Mouse (Mus musculus) erythroblast, adult 5-6 weeks (primary cell): ENCODE measurements around the gene Olfr640. TPM values are rescaled to one million over a fixed set of nuclear protein-coding genes. Genes with fewer than 3 reads are reported as not detected.

ENCODE experiments used
- ATAC-seq: replicated peaks from 2 replicates; pipeline ENCODE4 v1.8.0; 2016; ENCODE audit warnings: moderate number of reproducible peaks, mild to moderate bottlenecking, moderate TSS enrichment, inconsistent platforms; ENCODE audit not compliant: poor library complexity, low FRiP score, severe bottlenecking
- total RNA-seq, 2 experiments: library from RNA; stranded (forward) in 1 of 2; stranded (reverse) in 1 of 2; fragments of 150-400 nt in 1 of 2; fragments of 200-764, 138-1000 nt in 1 of 2; gene quantifications; 2 replicates each; pipeline versions ENCODE4 v1.2.3 to v1.2.4; 2015 to 2017; ENCODE audit warnings: low replicate concordance in 2 of 2

Gene Olfr640
- total RNA-seq (2015; ENCODE audit: low replicate concordance) = not detected in 2 replicates
- total RNA-seq (2017; ENCODE audit: low replicate concordance) = not detected in 2 replicates

- ATAC-seq = no peak
Measured at GRCm38 (mm10) chr7:104025473-104025872, at the start of gene Olfr640. TSS of gene Olfr640 (minus strand) at chr7:104025573.

- no peak for ATAC-seq
Measured at GRCm38 (mm10) chr7:104071769-104072168, 46.4 kb upstream of the Olfr640 start, which contains the start of gene Olfr644. TSS of gene Olfr644 (minus strand) at chr7:104071869.

GRCm38 (mm10) chr7:104061345-104061744 is 36.0 kb upstream of the Olfr640 start, which contains the start of gene 4930516K23Rik:
TSS of gene 4930516K23Rik (minus strand) at chr7:104061445.
- no peak for ATAC-seq

GRCm38 (mm10) chr7:104059215-104059614 is 33.8 kb upstream of the Olfr640 start:
- ATAC-seq = no peak

DNA sequence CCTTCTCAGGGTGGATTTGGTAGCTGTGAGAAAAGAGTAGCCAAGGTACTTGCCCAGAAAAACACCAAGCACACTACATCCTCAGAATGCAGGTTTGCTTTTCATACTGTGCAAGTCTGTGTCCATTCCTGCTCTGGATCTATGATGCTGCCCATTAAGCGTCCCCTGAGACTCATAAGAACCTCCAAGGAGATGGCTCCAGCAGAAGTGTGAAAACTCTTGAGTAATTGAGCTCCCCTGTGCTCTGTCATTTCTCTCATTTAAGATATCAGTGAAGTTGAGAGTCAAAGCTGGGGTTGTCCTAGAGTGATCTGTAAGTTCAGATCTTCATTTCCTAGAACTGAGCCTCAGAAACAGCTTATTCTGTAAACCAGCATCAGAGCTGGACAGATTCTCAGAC is 27.2 kb upstream of the Olfr640 start, which contains the start of gene Olfr642:
Olfr642 (minus strand) TSS at position 101 of the 400 bp plus-strand sequence.
- ATAC-seq = no peak

DNA sequence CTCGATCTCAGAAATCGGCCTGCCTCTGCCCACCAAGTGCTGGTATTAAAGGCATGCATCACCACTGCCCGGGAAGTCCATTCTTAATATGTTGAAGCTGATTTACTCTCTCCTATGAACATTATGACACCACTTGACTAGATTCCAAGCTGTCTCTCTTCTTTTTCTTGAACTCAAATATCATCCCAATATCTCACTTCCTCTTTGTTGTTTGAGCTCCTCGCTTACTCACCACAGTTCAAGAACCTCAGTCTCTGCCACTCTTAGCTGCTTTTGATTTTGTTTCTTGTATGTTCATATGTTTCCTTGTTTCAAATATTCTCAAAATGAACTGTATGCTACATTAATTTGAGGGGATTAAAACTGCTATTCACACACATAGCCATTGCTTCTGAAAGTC is 25.4 kb upstream of the Olfr640 start:
- ATAC-seq = no peak

DNA sequence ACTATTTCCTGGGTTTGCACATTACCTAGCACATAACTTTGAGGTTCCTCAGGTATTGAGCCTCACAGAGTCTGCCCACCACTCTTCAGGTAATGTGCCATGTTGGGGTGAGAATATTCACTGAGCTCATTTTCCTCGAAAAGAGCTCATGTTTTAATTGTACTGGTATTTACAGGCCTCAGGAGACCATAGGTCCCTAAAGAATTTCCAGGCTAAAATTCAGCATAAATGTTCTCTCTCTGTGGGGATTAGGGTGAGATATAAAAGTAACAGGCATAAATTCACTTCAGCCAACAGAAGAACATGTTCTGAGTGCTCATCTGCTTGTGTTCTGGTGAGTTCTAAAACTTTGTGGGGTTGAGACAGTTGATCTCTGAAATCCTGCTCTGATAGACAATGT is 9.8 kb upstream of the Olfr640 start, which contains the start of gene Olfr641:
Olfr641 (plus strand) TSS at position 301 of the 400 bp plus-strand sequence.
- ATAC-seq = no peak

DNA sequence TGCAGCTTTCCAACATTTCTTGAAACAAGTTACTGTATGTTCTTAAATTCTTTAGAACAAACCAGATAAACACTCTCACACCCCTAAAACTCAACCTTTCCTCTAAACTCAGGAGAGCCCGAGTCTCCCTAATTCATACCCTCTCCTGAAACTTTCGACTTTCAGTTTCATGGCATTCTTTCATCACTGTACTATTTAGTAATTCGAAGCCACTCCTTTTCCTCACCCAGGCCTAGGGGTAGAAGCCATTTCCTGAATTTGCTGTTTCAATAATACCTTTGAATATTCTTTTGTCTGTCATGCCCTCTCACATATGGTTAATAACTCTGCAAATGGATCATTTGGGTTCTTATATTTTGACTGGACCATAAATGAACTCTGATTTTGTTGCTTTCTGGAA is 1.6 kb upstream of the Olfr640 start:
- ATAC-seq = no peak

DNA sequence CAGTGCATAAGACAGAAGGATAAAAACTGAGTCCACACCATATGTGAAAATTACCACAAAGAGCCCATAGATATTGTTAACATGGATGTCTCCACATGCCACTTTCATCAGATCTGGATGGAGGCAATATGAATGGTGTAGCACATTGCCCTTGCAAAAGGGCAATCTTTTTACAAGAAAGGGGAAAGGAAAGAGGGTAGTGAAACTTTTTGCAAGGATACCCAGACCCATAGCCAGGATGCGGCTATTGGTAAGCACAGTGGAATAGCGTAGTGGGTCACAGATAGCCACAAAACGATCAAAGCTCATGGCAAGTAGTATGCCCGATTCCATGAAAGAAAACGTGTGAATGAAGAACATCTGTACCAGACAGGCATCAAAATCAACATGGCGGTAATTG is 3.7 kb downstream of the Olfr640 start:
- ATAC-seq = no peak

- ATAC-seq = no peak
Measured at GRCm38 (mm10) chr7:104018953-104019352, 6.4 kb downstream of the Olfr640 start.

- ATAC-seq = no peak
Measured at GRCm38 (mm10) chr7:104017203-104017602, 8.2 kb downstream of the Olfr640 start, which contains the start of gene Olfr639. TSS of gene Olfr639 (minus strand) at chr7:104017303.

DNA sequence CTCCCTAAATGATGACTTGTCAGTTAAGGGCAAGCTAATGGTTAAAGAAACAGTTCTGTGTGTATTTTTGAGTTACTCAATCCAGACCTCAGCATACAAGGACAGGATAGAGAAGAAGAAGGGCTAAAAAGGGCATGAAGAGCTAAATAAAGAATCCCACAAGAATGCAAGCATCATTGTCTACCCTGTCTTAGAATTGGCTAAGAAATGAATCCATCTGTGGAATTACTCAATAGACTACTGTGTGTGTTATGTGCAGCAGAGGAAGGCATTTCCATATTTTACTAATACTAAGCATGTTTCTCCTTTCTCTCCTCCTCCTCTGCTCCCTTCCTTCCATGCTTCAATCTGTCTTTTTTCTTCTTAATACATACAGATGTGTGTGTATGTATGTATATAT is 26.2 kb downstream of the Olfr640 start:
- no peak for ATAC-seq

DNA sequence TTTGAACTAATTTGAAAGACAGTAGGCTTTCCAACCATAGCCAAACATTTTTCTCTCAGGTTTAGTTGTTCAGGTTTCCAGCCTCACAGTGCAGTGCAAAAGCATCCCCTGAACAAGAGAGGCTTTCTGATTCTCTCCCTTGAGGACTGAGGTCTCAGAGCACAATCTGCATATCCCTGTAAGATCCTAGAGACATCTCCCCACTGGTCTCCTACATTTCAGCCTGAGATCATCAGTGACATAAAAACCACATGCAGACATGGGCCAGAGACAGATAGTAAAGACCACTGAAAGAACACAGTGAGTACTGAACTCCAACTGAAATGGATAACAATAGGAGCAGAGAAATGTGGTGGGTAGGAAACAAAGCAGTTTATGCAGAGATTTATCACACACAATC is 26.9 kb downstream of the Olfr640 start, which contains the start of gene Olfr638:
Olfr638 (plus strand) TSS at position 301 of the 400 bp plus-strand sequence.
- ATAC-seq = no peak

- no peak for ATAC-seq
Measured at GRCm38 (mm10) chr7:103971782-103972181, 53.6 kb downstream of the Olfr640 start.

GRCm38 (mm10) chr7:103970852-103971251 is 54.5 kb downstream of the Olfr640 start, which contains the start of gene Olfr635:
TSS of gene Olfr635 (plus strand) at chr7:103971152.
- ATAC-seq = no peak

Other genes starting within 250 kb of the Olfr640 start
Only the 30 nearest of the 31 such genes appear.
- gene Olfr67, start 233.8 kb downstream of the Olfr640 start, total RNA-seq (2015; ENCODE audit: low replicate concordance) = 5.0 and 10.2 TPM in 2 replicates
- gene Olfr67, start 233.8 kb downstream of the Olfr640 start, total RNA-seq (2017; ENCODE audit: low replicate concordance) = 2.8 and 4.2 TPM in 2 replicates
- gene Hbb-bt, start 211.6 kb downstream of the Olfr640 start, total RNA-seq (2015; ENCODE audit: low replicate concordance) = 39,556 and 40,045 TPM in 2 replicates
- 14,681 and 15,230 TPM in 2 replicates for gene Hbb-bt, start 211.6 kb downstream of the Olfr640 start, total RNA-seq (2017; ENCODE audit: low replicate concordance)
- 179,259 and 187,171 TPM in 2 replicates for gene Hbb-bs, start 197.5 kb downstream of the Olfr640 start, total RNA-seq (2015; ENCODE audit: low replicate concordance)
- 69,583 and 76,927 TPM in 2 replicates for gene Hbb-bs, start 197.5 kb downstream of the Olfr640 start, total RNA-seq (2017; ENCODE audit: low replicate concordance)
- gene Hbb-bh2, start 185.1 kb downstream of the Olfr640 start, total RNA-seq (2015; ENCODE audit: low replicate concordance) = not detected in 2 replicates
- 1.0 and 4.6 TPM in 2 replicates for gene Hbb-bh2, start 185.1 kb downstream of the Olfr640 start, total RNA-seq (2017; ENCODE audit: low replicate concordance)
- gene Hbb-bh1, start 182.4 kb downstream of the Olfr640 start, total RNA-seq (2015; ENCODE audit: low replicate concordance) = not detected in 2 replicates
- not detected in 2 replicates for gene Hbb-bh1, start 182.4 kb downstream of the Olfr640 start, total RNA-seq (2017; ENCODE audit: low replicate concordance)
- gene Hbb-y, start 172.4 kb downstream of the Olfr640 start, total RNA-seq (2015; ENCODE audit: low replicate concordance) = 2.9 and 8.6 TPM in 2 replicates
- not detected in 2 replicates for gene Hbb-y, start 172.4 kb downstream of the Olfr640 start, total RNA-seq (2017; ENCODE audit: low replicate concordance)
- gene Olfr66, start 139.3 kb downstream of the Olfr640 start, total RNA-seq (2015; ENCODE audit: low replicate concordance) = not detected in 2 replicates
- gene Olfr66, start 139.3 kb downstream of the Olfr640 start, total RNA-seq (2017; ENCODE audit: low replicate concordance) = not detected in 2 replicates
- not detected in 2 replicates for gene Olfr64, start 131.1 kb downstream of the Olfr640 start, total RNA-seq (2015; ENCODE audit: low replicate concordance)
- 0.14 and 0.34 TPM in 2 replicates for gene Olfr64, start 131.1 kb downstream of the Olfr640 start, total RNA-seq (2017; ENCODE audit: low replicate concordance)
- not detected in 2 replicates for gene Olfr65, start 122.1 kb downstream of the Olfr640 start, total RNA-seq (2015; ENCODE audit: low replicate concordance)
- 0.28 TPM in 1 of 2 replicates, not detected in the other for gene Olfr65, start 122.1 kb downstream of the Olfr640 start, total RNA-seq (2017; ENCODE audit: low replicate concordance)
- gene Olfr631, start 96.7 kb downstream of the Olfr640 start, total RNA-seq (2015; ENCODE audit: low replicate concordance) = 1.0 TPM in 1 of 2 replicates, not detected in the other
- gene Olfr631, start 96.7 kb downstream of the Olfr640 start, total RNA-seq (2017; ENCODE audit: low replicate concordance) = 2.1 TPM in 1 of 2 replicates, not detected in the other
- gene Olfr632, start 91.2 kb downstream of the Olfr640 start, total RNA-seq (2015; ENCODE audit: low replicate concordance) = not detected in 2 replicates
- gene Olfr632, start 91.2 kb downstream of the Olfr640 start, total RNA-seq (2017; ENCODE audit: low replicate concordance) = 1.7 TPM in 1 of 2 replicates, not detected in the other
- gene Olfr633, start 81.1 kb downstream of the Olfr640 start, total RNA-seq (2015; ENCODE audit: low replicate concordance) = not detected in 2 replicates
- not detected in 2 replicates for gene Olfr633, start 81.1 kb downstream of the Olfr640 start, total RNA-seq (2017; ENCODE audit: low replicate concordance)
- not detected in 2 replicates for gene Olfr635, start 54.4 kb downstream of the Olfr640 start, total RNA-seq (2015; ENCODE audit: low replicate concordance)
- 0.09 and 0.14 TPM in 2 replicates for gene Olfr635, start 54.4 kb downstream of the Olfr640 start, total RNA-seq (2017; ENCODE audit: low replicate concordance)
- not detected in 2 replicates for gene Olfr638, start 26.8 kb downstream of the Olfr640 start, total RNA-seq (2015; ENCODE audit: low replicate concordance)
- gene Olfr638, start 26.8 kb downstream of the Olfr640 start, total RNA-seq (2017; ENCODE audit: low replicate concordance) = not detected in 2 replicates
- gene Olfr639, start 8.3 kb downstream of the Olfr640 start, total RNA-seq (2015; ENCODE audit: low replicate concordance) = not detected in 2 replicates
- gene Olfr639, start 8.3 kb downstream of the Olfr640 start, total RNA-seq (2017; ENCODE audit: low replicate concordance) = 0.09 and 0.14 TPM in 2 replicates
- gene Olfr641, start 9.9 kb upstream of the Olfr640 start, total RNA-seq (2015; ENCODE audit: low replicate concordance) = not detected in 2 replicates
- gene Olfr641, start 9.9 kb upstream of the Olfr640 start, total RNA-seq (2017; ENCODE audit: low replicate concordance) = 0.98 TPM in 1 of 2 replicates, not detected in the other
- gene Olfr642, start 27.1 kb upstream of the Olfr640 start, total RNA-seq (2015; ENCODE audit: low replicate concordance) = not detected in 2 replicates
- gene Olfr642, start 27.1 kb upstream of the Olfr640 start, total RNA-seq (2017; ENCODE audit: low replicate concordance) = 0.14 TPM in 1 of 2 replicates, not detected in the other
- not detected in 2 replicates for gene 4930516K23Rik, start 35.9 kb upstream of the Olfr640 start, total RNA-seq (2015; ENCODE audit: low replicate concordance)
- not detected in 2 replicates for gene 4930516K23Rik, start 35.9 kb upstream of the Olfr640 start, total RNA-seq (2017; ENCODE audit: low replicate concordance)
- gene Olfr644, start 46.3 kb upstream of the Olfr640 start, total RNA-seq (2015; ENCODE audit: low replicate concordance) = not detected in 2 replicates
- gene Olfr644, start 46.3 kb upstream of the Olfr640 start, total RNA-seq (2017; ENCODE audit: low replicate concordance) = not detected in 2 replicates
- gene Olfr645, start 59.9 kb upstream of the Olfr640 start, total RNA-seq (2015; ENCODE audit: low replicate concordance) = not detected in 2 replicates
- not detected in 2 replicates for gene Olfr645, start 59.9 kb upstream of the Olfr640 start, total RNA-seq (2017; ENCODE audit: low replicate concordance)
- gene Olfr646, start 79.3 kb upstream of the Olfr640 start, total RNA-seq (2015; ENCODE audit: low replicate concordance) = not detected in 2 replicates
- gene Olfr646, start 79.3 kb upstream of the Olfr640 start, total RNA-seq (2017; ENCODE audit: low replicate concordance) = not detected in 2 replicates
- not detected in 2 replicates for gene Ubqln5, start 104.3 kb upstream of the Olfr640 start, total RNA-seq (2015; ENCODE audit: low replicate concordance)
- not detected in 2 replicates for gene Ubqln5, start 104.3 kb upstream of the Olfr640 start, total RNA-seq (2017; ENCODE audit: low replicate concordance)
- not detected in 2 replicates for gene Olfr643, start 111.8 kb upstream of the Olfr640 start, total RNA-seq (2015; ENCODE audit: low replicate concordance)
- not detected in 2 replicates for gene Olfr643, start 111.8 kb upstream of the Olfr640 start, total RNA-seq (2017; ENCODE audit: low replicate concordance)
- gene Ubqln3, start 117.7 kb upstream of the Olfr640 start, total RNA-seq (2015; ENCODE audit: low replicate concordance) = not detected in 2 replicates
- gene Ubqln3, start 117.7 kb upstream of the Olfr640 start, total RNA-seq (2017; ENCODE audit: low replicate concordance) = not detected in 2 replicates
- not detected in 2 replicates for gene Ubqlnl, start 125.0 kb upstream of the Olfr640 start, total RNA-seq (2015; ENCODE audit: low replicate concordance)
- gene Ubqlnl, start 125.0 kb upstream of the Olfr640 start, total RNA-seq (2017; ENCODE audit: low replicate concordance) = not detected in 2 replicates
- not detected in 2 replicates for gene Olfm5, start 139.3 kb upstream of the Olfr640 start, total RNA-seq (2015; ENCODE audit: low replicate concordance)
- gene Olfm5, start 139.3 kb upstream of the Olfr640 start, total RNA-seq (2017; ENCODE audit: low replicate concordance) = 0.34 TPM in 1 of 2 replicates, not detected in the other
- 1.5 and 2.1 TPM in 2 replicates for gene Olfr648, start 157.8 kb upstream of the Olfr640 start, total RNA-seq (2015; ENCODE audit: low replicate concordance)
- 0.14 and 0.60 TPM in 2 replicates for gene Olfr648, start 157.8 kb upstream of the Olfr640 start, total RNA-seq (2017; ENCODE audit: low replicate concordance)
- not detected in 2 replicates for gene Olfr649, start 170.4 kb upstream of the Olfr640 start, total RNA-seq (2015; ENCODE audit: low replicate concordance)
- gene Olfr649, start 170.4 kb upstream of the Olfr640 start, total RNA-seq (2017; ENCODE audit: low replicate concordance) = not detected in 2 replicates
- not detected in 2 replicates for gene Trim6, start 193.2 kb upstream of the Olfr640 start, total RNA-seq (2015; ENCODE audit: low replicate concordance)
- 0.09 and 0.56 TPM in 2 replicates for gene Trim6, start 193.2 kb upstream of the Olfr640 start, total RNA-seq (2017; ENCODE audit: low replicate concordance)
- 19.8 and 23.4 TPM in 2 replicates for gene Trim34a, start 218.9 kb upstream of the Olfr640 start, total RNA-seq (2015; ENCODE audit: low replicate concordance)
- 21.4 and 27.9 TPM in 2 replicates for gene Trim34a, start 218.9 kb upstream of the Olfr640 start, total RNA-seq (2017; ENCODE audit: low replicate concordance)